Mouse (Mus musculus) lung, embryonic 16.5 days (tissue): ENCODE data around the gene Gm21885. TPM values are rescaled to one million over a fixed set of nuclear protein-coding genes. Genes with fewer than 3 reads are reported as not detected.

Experiments used
- ATAC-seq: fragments of 200-750 bp; cut with Nextera tagmentation; 2 replicates; pipeline ENCODE4 v1.8.0; 2017; ENCODE audit warnings: low read depth, mild to moderate bottlenecking, moderate library complexity
- H3K27ac ChIP-seq: fragments of 300-500 bp; sonication (generic); 2 replicates; pipeline ENCODE4 v1.5.1; 2014; ENCODE audit warnings: mild to moderate bottlenecking, control low read depth, low read length
- H3K27me3 ChIP-seq: fragments of 300-500 bp; sonication (generic); 2 replicates; pipeline ENCODE4 v1.6.1; 2014; ENCODE audit warnings: low read depth, low read length, mixed read lengths; ENCODE audit not compliant: control insufficient read depth, insufficient read depth
- H3K36me3 ChIP-seq: fragments of 300-500 bp; sonication (generic); 2 replicates; pipeline ENCODE4 v1.6.1; 2014; ENCODE audit warnings: low read length; ENCODE audit not compliant: control insufficient read depth, insufficient read depth
- H3K4me1 ChIP-seq: fragments of 300-500 bp; sonication (generic); replicated peaks from 2 replicates; pipeline ENCODE4 v1.6.1; 2014; ENCODE audit warnings: low read length, mixed read lengths; ENCODE audit not compliant: control insufficient read depth, insufficient read depth
- H3K4me2 ChIP-seq: fragments of 300-500 bp; sonication (generic); 2 replicates; pipeline ENCODE4 v1.6.1; 2014; ENCODE audit warnings: low read depth, low read length, control low read depth
- H3K4me3 ChIP-seq: fragments of 300-500 bp; sonication (generic); 2 replicates; pipeline ENCODE4 v1.5.1; 2014; ENCODE audit warnings: mild to moderate bottlenecking, low read length, control low read depth
- H3K9ac ChIP-seq: fragments of 300-500 bp; sonication (generic); 2 replicates; pipeline ENCODE4 v1.6.1; 2014; ENCODE audit warnings: low read length, control low read depth
- H3K9me3 ChIP-seq: fragments of 300-500 bp; sonication (generic); 2 replicates; pipeline ENCODE4 v1.6.1; 2016; ENCODE audit warnings: low read length; ENCODE audit not compliant: control insufficient read depth
- WGBS: fragments of 180-500 bp; shearing (Covaris S2); extraction: QIAGEN DNeasy Blood & Tissue Kit; methylation state at CpG from one replicate; pipeline ENCODE4 v1.1.7; 2014; 5-methylcytosine and 5-hydroxymethylcytosine counted together
- polyA plus RNA-seq: library from polyadenylated mRNA; unstranded; fragments of >200 nt; fragmentation: Nextera tagmentation; extraction: Ambion mirVana; gene quantifications from 2 replicates; pipeline ENCODE4 v1.2.1, GENCODE M21; 2015

Gene Gm21885
- polyA plus RNA-seq, 1 experiment from 2014 or later, result 0.33 TPM

GRCm38 (mm10) chr11:94329270-94329891 lies 47.7 kb downstream of the Gm21885 start:
- Histone ChIP-seq H3K36me3 (peaks cover 1% of the 10 kb centered on the region), H3K4me3 (0 out of 2 replicates have a peak overlapping the region, but pooled peaks have one; percentile 4), H3K27me3 (no peaks in the 10 kb centered on the region), H3K9ac (no peak overlapping the region), H3K9me3 (no peaks in the 10 kb centered on the region), H3K4me2 (peak overlapping the region; percentile 75), H3K4me1 (peaks cover 24% of the 10 kb centered on the region), H3K27ac (peak overlapping the region; percentile 98)
- 37% methylated on average over 4 of the region's 4 CpGs for WGBS
- ATAC-seq, result no peak

GRCm38 (mm10) chr11:94330211-94330610 lies 48.5 kb downstream of the Gm21885 start:
- H3K36me3 ChIP-seq, result peaks cover 7% of the 10 kb centered on the region
- H3K9me3 ChIP-seq, result no peaks in the 10 kb centered on the region
- 0 out of 2 replicates have a peak overlapping the region, but pooled peaks have one; percentile 8 for H3K27ac ChIP-seq
- ATAC-seq, result no peak
- H3K4me2 ChIP-seq, result no peak overlapping the region
- H3K27me3 ChIP-seq, result no peaks in the 10 kb centered on the region
- H3K4me3 ChIP-seq, result no peak overlapping the region
- no peak overlapping the region for H3K9ac ChIP-seq
- WGBS, result 89% methylated on average over 3 of the region's 3 CpGs
- peaks cover 24% of the 10 kb centered on the region for H3K4me1 ChIP-seq

- Histone ChIP-seq H3K9ac (no peak overlapping the region), H3K4me2 (no peak overlapping the region), H3K27me3 (no peaks in the 10 kb centered on the region), H3K36me3 (peaks cover 14% of the 10 kb centered on the region), H3K4me3 (no peak overlapping the region), H3K27ac (no peak overlapping the region), H3K4me1 (peaks cover 18% of the 10 kb centered on the region), H3K9me3 (no peaks in the 10 kb centered on the region)
- WGBS, result 85% methylated on average over 6 of the region's 6 CpGs
- no peak for ATAC-seq
Observed at GRCm38 (mm10) chr11:94332726-94333125, 51.1 kb downstream of the Gm21885 start.

- 86% methylated on average over 8 of the region's 8 CpGs for WGBS
- Histone ChIP-seq H3K36me3 (peaks cover 24% of the 10 kb centered on the region), H3K4me1 (peaks cover 12% of the 10 kb centered on the region), H3K4me3 (no peak overlapping the region), H3K9ac (no peak overlapping the region), H3K27ac (no peak overlapping the region), H3K4me2 (no peak overlapping the region), H3K9me3 (no peaks in the 10 kb centered on the region), H3K27me3 (no peaks in the 10 kb centered on the region)
- ATAC-seq, result no peak
Observed at GRCm38 (mm10) chr11:94334386-94334968, 52.8 kb downstream of the Gm21885 start.

Other genes with a start within 250 kb of the Gm21885 start
- gene Tob1, start 70.4 kb upstream of the Gm21885 start, polyA plus RNA-seq, result 25.8 and 28.9 TPM in 2 replicates
- 1.2 and 1.5 TPM in 2 replicates for gene Wfikkn2, start 35.9 kb upstream of the Gm21885 start, polyA plus RNA-seq
- gene Luc7l3, start 40.1 kb downstream of the Gm21885 start, polyA plus RNA-seq, result 99.0 and 105 TPM in 2 replicates
- gene Ankrd40, start 46.1 kb downstream of the Gm21885 start, polyA plus RNA-seq, result 11.5 and 12.2 TPM in 2 replicates
- gene Abcc3, start 111.1 kb downstream of the Gm21885 start, polyA plus RNA-seq, result 4.0 and 5.0 TPM in 2 replicates
- 6.6 and 7.0 TPM in 2 replicates for gene Cacna1g, start 192.3 kb downstream of the Gm21885 start, polyA plus RNA-seq
- gene Spata20, start 204.3 kb downstream of the Gm21885 start, polyA plus RNA-seq, result 0.08 TPM in 1 of 2 replicates, not detected in the other
- 18.5 and 19.2 TPM in 2 replicates for gene Epn3, start 218.1 kb downstream of the Gm21885 start, polyA plus RNA-seq
- 8.4 and 8.7 TPM in 2 replicates for gene Mycbpap, start 239.9 kb downstream of the Gm21885 start, polyA plus RNA-seq